ENCODE assay signal across 11 mouse cellular contexts in the genomic region with DNA sequence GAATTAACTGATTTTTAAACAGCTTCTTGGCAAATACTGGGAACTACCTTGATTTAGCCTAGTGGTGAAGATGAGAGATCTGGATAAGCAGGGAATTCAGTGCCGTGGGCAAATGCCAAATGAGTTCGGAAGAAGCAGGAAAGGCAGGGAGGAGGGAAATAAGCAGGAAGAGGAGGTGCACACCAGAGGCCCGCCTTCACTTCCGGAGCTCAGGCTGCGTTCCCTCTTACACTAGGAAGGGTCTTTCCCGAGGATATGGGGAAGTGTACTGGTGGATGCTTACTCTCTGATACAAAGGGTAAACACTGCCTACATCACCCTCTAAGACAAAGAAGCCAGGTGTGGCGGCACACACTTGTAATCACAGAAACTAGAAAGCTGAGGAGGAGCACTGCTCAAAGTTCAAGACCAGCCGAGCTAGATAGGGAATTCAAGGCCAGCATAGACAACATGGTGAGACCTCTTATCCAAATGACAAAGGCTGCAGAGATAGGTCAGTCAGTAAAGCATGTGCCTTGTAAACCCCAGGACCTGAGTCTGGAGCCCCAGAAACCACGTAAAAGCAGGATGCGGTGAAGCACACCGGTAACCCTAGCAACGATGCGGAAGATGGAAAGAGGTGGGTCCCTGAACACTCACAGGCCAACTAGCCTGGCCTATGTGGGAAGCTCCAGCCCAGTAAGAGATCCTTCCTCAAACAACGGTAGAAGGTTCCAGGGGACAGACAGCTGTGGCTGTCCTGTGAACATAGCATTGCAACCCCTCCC. TPM values are rescaled to one million over a fixed set of nuclear protein-coding genes. Genes with fewer than 3 reads are reported as not detected.
DNase-seq lines count a peak whose midpoint lies in the region; ATAC-seq and TF ChIP-seq lines count a peak whose summit lies in the region.
"Had no signal": no experiment of that assay in that cellular context is flagged by ENCODE, and none has a peak within 500 bp of the region (broad histone marks: within the 10 kb centered on the region; RNA-seq: fewer than 3 reads in every experiment).

No protein-coding gene starts in this region.

- no peak overlapping the region for H3K4me3 ChIP-seq in lung, embryonic 14.5 days (ENCODE audit: low read depth, low read length)
- no peak overlapping the region for H3K4me3 ChIP-seq in brown adipose tissue, adult 24 weeks (ENCODE audit: insufficient read depth, low read depth, low read length)
- H3K4me3 ChIP-seq: embryonic facial prominence, embryonic 12.5 days; limb, embryonic 13.5 days; myocyte had no signal

- DNase-seq in lung, embryonic 14.5 days = peak; percentile 38
- DNase-seq in lung, adult 18-20 months = no peak
- DNase-seq in ES-CJ7 (ENCODE audit: low read depth, low spot score) = peak; percentile 71
- no peak for DNase-seq in urinary bladder, postnatal 4 days (ENCODE audit: low spot score in 2 of 2)
- no peak for DNase-seq in right cerebral cortex, postnatal 14 days
- DNase-seq: spleen, adult 18-20 months had no signal

- ATAC-seq in lung, embryonic 14.5 days (ENCODE audit: insufficient read depth) = no peak
- peak; percentile 32; the same call in 1 of the 2 replicates for ATAC-seq in monocyte, adult 5-6 weeks (replicated peaks; ENCODE audit: insufficient number of reproducible peaks, low FRiP score, low TSS enrichment, poor library complexity, severe bottlenecking)

- 68% methylated on average over 14 of the region's 14 CpGs for WGBS in lung, embryonic 14.5 days

- no peak overlapping the region for H3K9ac ChIP-seq in lung, embryonic 14.5 days
- H3K9ac ChIP-seq: embryonic facial prominence, embryonic 12.5 days; limb, embryonic 13.5 days had no signal

- H3K27ac ChIP-seq in lung, embryonic 14.5 days (ENCODE audit: low read depth) = no peak overlapping the region
- H3K27ac ChIP-seq in brown adipose tissue, adult 24 weeks (replicated peaks; ENCODE audit: low read depth, low read length) = peak overlapping the region; percentile 45; the same call in 1 of the 2 replicates
- H3K27ac ChIP-seq: embryonic facial prominence, embryonic 12.5 days; limb, embryonic 13.5 days had no signal

- H3K9me3 ChIP-seq in lung, embryonic 14.5 days (ENCODE audit: low read depth, low read length) = no peaks in the 10 kb centered on the region
- H3K9me3 ChIP-seq: embryonic facial prominence, embryonic 12.5 days; limb, embryonic 13.5 days had no signal

- H3K4me1 ChIP-seq in lung, embryonic 14.5 days (ENCODE audit: insufficient read depth) = peaks cover 3% of the 10 kb centered on the region; the same call in 1 of the 2 replicates
- H3K4me1 ChIP-seq in brown adipose tissue, adult 24 weeks (ENCODE audit: control insufficient read depth, insufficient read depth, insufficient read length, low read length) = peaks cover 2% of the 10 kb centered on the region; the same call in 1 of the 2 replicates
- H3K4me1 ChIP-seq: embryonic facial prominence, embryonic 12.5 days had no signal

- no peaks in the 10 kb centered on the region for H3K36me3 ChIP-seq in lung, embryonic 14.5 days (ENCODE audit: insufficient read depth)
- H3K36me3 ChIP-seq: embryonic facial prominence, embryonic 12.5 days; limb, embryonic 13.5 days had no signal

- no peak overlapping the region for H3K4me2 ChIP-seq in lung, embryonic 14.5 days
- H3K4me2 ChIP-seq: embryonic facial prominence, embryonic 12.5 days; limb, embryonic 13.5 days had no signal

- no peaks in the 10 kb centered on the region for H3K27me3 ChIP-seq in lung, embryonic 14.5 days (ENCODE audit: insufficient read depth, low read length)
- H3K27me3 ChIP-seq: embryonic facial prominence, embryonic 12.5 days; limb, embryonic 13.5 days had no signal

- no peak for TF ChIP-seq CTCF in lung, embryonic 14.5 days (IDR thresholded peaks at IDR 0.05; ENCODE audit: low read depth)

RNA-seq across cellular contexts. Expression of gene Ttc39b, which starts 57.9 kb away (rescaled TPM):
- 3.3 and 4.2 TPM in 2 replicates for polyA plus RNA-seq in lung, embryonic 14.5 days (2014; fragmentation: Nextera tagmentation; extraction: Ambion mirVana)
- 3.6 and 5.5 TPM in 2 replicates for polyA plus RNA-seq in brown adipose tissue, adult 24 weeks (2012; ENCODE audit: insufficient read depth, insufficient read length, missing spikeins)
- total RNA-seq in monocyte, adult 5-6 weeks (2017) = 21.4 to 51.4 TPM (median 30.0 TPM) in 3 replicates

Comparison
In these comparisons a context has a peak if more than half of its experiments do, and no peak if none do; other contexts are left out.
1. DNase-seq: peak in lung, embryonic 14.5 days (single experiment) and ES-CJ7 (single experiment); none in lung, adult 18-20 months (0 of 2), urinary bladder, postnatal 4 days (0 of 2) and right cerebral cortex, postnatal 14 days (single experiment).